Mouse (Mus musculus) embryonic fibroblast, embryonic 13.5 days (primary cell): ENCODE data around the gene Cerk. TPM values are rescaled to one million over a fixed set of nuclear protein-coding genes. Genes with fewer than 3 reads are reported as not detected.
"Not testable (repeated sequence)": the region's sequence is repeated elsewhere in the genome, so short reads cannot be mapped to it uniquely, and the experiment has no call there.

Experiments used
- H3K27ac ChIP-seq: 2 replicates; pipeline ENCODE4 v1.5.1; 2012; ENCODE audit warnings: low read length, control low read depth, inconsistent platforms; ENCODE audit not compliant: insufficient read depth
- H3K4me1 ChIP-seq: 2 replicates; pipeline ENCODE4 v1.6.1; 2011; ENCODE audit warnings: low read length; ENCODE audit not compliant: control insufficient read depth, insufficient read depth
- H3K4me3 ChIP-seq: 2 replicates; pipeline ENCODE4 v1.5.1; 2011; ENCODE audit warnings: mild to moderate bottlenecking, control low read depth, low read length; ENCODE audit not compliant: insufficient read depth
- CTCF ChIP-seq: IDR thresholded peaks from 2 replicates; pipeline ENCODE4 v1.5.1; 2011; ENCODE audit warnings: mild to moderate bottlenecking, control low read depth, low read length, moderate library complexity, borderline replicate concordance; ENCODE audit not compliant: insufficient read depth
- POLR2A ChIP-seq: IDR thresholded peaks from 2 replicates; pipeline ENCODE4 v1.6.1; 2011; ENCODE audit warnings: low read depth, mild to moderate bottlenecking, control low read depth, low read length, moderate library complexity
- polyA plus RNA-seq: library from polyadenylated mRNA; stranded (reverse); fragments of >200 nt; gene quantifications from 2 replicates; pipeline ENCODE4 v1.2.4, GENCODE M21; 2011; ENCODE audit warnings: low read depth; ENCODE audit not compliant: missing spikeins, insufficient read length

Cerk gene
- polyA plus RNA-seq, 1 experiment = 9.6 TPM

DNA sequence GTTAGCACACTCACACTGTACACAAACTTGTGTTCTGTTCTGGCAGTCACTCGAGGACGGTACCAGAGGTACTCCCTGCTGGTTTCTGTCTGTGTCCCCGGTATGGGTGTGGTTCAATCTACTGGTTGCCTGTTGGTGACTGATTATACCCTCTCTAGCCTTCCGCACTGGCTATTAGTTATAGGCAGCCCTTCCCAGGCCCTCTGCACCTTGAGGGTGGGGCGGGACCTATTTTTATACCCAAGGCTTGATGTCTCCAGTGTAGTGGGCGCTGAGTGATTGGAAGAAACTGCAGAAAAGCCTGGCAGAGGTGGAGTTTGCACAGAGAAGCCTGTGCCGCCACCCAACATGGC, 80.6 kb downstream of the Cerk start:
- TF ChIP-seq POLR2A (no peak), CTCF (no peak)

DNA sequence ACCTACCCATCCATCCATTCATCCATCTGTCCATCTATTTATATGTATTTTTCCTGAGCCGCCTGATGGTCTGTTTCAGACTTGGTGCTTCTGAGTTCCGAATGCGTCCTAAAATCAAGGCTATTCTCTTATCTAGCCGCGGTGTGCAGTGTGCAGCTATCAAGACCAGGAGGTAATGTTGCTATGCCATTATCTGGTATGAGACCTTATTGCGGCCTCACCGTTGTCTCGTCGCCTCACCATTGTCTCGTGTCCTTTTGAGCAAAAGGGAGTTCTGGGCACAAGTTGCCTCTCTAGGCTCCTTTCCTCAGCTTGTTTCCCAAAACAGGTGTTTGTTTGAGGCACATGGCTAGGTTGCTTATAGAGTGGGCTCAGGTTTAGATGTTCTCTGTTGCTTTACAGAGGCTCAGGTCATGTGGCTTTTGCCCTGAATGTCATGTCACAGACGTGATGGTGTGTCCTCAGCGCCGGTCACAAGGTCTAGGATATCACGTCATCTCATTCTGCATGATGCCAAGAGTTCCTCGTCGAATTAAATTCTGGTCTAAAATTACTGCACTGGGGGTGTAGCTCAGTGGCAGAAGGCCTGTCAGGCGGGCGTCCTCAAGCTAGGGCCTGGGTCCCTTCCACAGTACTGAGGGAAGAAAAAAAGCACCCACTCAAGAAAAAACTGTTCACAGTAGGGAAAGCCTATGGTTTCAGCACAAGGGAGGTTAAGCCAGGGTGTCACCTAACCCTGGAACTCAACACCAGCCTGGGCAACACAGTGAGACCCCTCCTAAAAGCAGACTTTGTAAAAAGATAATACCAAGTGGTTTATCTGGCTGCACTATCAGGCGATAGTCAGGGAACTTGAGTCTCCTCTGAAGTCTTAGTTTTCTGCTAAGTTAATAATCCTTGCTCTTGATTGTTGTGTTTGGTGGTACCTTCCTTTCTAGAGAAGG, 81.3 kb downstream of the Cerk start:
- no peak overlapping the region for H3K4me3 ChIP-seq
- H3K27ac ChIP-seq = no peak overlapping the region
- peaks cover 3% of the 10 kb centered on the region; the same call in 1 of the 2 replicates for H3K4me1 ChIP-seq
- TF ChIP-seq CTCF = no peak
- no peak for TF ChIP-seq POLR2A

More for the DNA sequence above, 80.6 kb downstream of the Cerk start:
- no peak overlapping the region for H3K27ac ChIP-seq
- H3K4me1 ChIP-seq = peaks cover 4% of the 10 kb centered on the region; the same call in 1 of the 2 replicates
- H3K4me3 ChIP-seq = no peak overlapping the region

DNA sequence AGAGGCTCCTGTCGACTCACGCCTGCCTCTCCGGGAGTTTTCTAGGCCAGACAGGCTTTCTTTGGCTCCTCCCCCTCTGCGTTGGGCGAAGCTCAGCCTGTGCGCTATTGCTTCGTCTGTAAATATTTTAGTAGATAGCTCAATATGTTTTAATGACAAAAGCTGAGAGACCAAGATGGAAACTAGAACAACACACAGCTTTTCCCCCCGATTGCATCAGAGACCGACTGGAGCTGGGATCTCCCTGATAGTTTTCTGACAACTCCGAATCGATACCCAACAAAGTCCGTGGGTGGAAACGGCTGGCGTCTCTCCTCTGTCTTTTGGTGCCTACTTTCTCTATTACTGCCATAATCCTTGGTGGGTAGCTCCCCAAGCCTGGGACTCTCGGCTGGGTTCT, 83.6 kb downstream of the Cerk start:
- H3K27ac ChIP-seq = no peak overlapping the region
- no peak overlapping the region for H3K4me3 ChIP-seq
- TF ChIP-seq POLR2A (no peak), CTCF (no peak)
- H3K4me1 ChIP-seq = no peaks in the 10 kb centered on the region

DNA sequence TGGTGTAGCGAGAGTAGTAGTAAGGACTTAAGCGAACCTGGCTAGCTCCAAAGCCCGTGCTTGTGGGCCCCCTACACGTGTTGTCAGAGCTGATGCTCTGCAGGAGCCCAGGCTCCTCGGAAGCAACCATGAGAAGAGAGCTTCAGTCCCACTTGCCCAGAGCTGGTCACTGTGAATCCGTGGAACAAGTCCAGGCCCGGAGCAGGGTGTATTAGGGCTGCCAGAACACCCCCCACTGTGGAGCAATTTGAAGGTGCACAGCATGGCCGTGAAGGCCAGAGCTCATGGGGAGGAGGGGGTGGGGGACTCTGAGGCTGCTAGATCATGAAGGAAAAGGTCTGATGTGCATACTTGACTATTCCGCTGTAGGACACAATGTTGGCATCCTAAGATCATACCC, 84.4 kb downstream of the Cerk start:
- no peak overlapping the region for H3K4me3 ChIP-seq
- no peak for TF ChIP-seq CTCF
- TF ChIP-seq POLR2A = no peak
- no peaks in the 10 kb centered on the region for H3K4me1 ChIP-seq
- H3K27ac ChIP-seq = no peak overlapping the region

DNA sequence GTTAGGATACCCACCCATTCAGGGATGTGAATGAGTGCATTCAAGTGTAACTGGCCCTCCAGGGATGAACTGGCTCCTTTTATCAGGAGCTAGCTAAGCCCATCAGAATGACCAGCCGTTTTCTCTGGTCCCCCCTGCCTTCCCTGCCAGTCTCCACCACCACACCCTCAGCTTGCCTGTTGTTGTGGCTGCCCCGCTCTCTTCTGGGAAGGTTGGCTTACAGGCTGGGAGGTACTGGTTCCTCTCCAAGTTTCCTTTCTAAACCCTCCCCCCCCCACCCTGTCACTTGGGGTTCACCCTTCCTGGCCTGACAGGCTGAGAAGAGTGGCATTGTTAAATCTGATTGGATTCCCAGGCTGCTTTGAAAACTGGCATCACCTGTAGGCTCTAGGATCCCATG, 88.1 kb downstream of the Cerk start:
- H3K4me1 ChIP-seq = peaks cover 6% of the 10 kb centered on the region; the same call in 1 of the 2 replicates
- H3K4me3 ChIP-seq = no peak overlapping the region
- TF ChIP-seq CTCF = no peak
- TF ChIP-seq POLR2A = no peak
- no peak overlapping the region for H3K27ac ChIP-seq

DNA sequence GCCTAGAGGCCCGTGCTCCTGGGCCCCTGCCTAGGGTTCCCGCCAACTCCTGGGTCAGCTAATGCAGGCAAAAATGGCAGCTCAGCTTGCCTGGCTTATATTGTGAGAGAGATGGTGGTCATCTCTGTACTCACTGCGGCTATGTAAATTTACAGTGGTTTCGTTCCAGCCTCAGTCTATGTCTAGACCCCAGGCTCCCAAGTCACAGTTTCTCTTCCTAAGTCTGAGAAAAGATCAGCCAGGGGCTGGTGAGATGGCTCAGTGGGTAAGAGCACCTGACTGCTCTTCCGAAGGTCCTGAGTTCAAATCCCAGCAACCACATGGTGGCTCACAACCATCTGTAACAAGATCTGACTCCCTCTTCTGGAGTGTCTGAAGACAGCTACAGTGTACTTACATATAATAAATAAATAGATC, 89.3 kb downstream of the Cerk start:
- not testable (repeated sequence) for H3K4me3 ChIP-seq
- peaks cover 11% of the 10 kb centered on the region; the same call in 1 of the 2 replicates for H3K4me1 ChIP-seq
- peak overlapping the region; percentile 3; the same call in 1 of the 2 replicates for H3K27ac ChIP-seq

DNA sequence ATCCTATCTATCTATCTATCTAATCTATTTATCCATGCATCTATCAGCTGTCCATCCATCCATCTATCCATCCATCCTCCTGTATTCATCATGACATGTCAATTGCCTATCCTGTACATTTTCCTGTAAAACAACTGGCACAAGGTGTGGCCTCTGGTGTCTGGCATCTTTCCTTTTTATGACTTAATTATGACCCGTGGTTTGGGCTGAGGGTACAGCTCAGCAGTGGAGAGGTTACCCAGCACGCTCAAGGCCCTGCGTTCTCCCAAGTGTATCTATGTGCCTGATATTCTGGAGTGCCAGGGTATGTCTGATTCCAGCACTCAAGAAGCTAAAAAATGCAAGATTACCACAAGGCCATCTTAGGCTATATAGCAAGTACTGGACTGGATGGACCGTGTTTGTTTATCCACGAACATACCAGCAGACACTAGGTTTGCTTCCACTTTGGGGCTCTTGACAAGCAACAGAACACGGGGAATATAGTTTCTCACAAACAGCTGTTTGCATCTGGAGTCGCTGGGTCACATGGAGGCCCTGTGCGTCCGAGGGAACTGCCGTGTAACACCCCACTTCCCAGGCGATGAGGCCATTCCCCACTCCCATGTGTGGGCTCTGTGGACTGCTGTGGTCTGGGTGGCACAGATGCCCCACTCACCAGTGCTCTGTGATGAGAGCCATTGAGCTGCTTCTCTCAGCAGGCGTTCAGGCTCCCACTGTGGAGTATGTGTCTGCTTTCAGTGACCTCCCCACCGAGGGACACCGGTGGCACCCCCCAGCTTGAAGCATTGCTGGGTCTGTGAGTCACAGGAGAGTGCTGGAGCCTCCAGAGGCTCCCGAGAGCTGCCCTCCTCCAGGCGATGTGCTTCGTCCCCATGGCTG, 90.0 kb downstream of the Cerk start:
- TF ChIP-seq POLR2A = no peak
- no peak for TF ChIP-seq CTCF
- Histone ChIP-seq H3K27ac (peak overlapping the region; percentile 3; the same call in 1 of the 2 replicates), H3K4me3 (no peak overlapping the region), H3K4me1 (peaks cover 15% of the 10 kb centered on the region)

DNA sequence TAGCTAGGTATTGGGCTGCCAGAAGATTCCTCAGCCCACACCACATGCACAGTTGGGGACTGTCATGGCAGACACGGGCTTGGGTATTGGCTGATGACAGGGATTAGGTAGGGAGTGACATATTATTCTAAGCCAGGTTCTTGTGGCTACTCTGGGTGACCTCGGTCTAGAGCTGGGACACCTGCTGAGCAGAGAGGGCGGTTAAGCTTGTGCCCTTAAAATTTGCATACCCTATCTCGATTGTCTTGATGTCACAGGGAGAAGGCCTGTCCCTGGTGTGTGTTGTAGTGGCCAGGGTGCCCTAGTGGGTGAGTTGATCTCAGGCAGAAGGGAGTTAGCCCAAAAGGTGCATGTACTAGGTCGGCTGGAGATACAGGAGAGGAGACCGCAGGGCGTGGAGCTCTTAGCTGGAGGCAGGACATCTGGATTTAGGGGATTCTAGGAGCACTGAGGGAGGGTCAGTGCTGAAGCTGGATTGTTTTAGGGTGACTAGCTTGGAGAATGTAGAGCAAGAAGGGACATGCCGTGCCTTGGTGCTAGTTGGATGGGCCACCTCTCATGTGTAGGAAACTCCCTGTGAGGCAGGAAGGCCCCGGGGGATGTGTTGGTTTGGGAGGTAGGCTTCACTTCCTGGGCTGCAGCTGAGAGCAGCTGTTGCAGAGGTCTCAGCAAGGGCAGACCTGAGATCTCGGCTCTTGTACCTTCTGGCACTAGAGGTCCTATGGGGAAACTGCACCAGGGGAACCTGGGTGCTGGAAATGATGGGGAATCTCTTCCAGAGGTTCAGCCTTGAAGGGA, 91.4 kb downstream of the Cerk start:
- TF ChIP-seq CTCF = no peak
- no peak for TF ChIP-seq POLR2A
- Histone ChIP-seq H3K27ac (no peak overlapping the region), H3K4me3 (no peak overlapping the region), H3K4me1 (peaks cover 23% of the 10 kb centered on the region)

DNA sequence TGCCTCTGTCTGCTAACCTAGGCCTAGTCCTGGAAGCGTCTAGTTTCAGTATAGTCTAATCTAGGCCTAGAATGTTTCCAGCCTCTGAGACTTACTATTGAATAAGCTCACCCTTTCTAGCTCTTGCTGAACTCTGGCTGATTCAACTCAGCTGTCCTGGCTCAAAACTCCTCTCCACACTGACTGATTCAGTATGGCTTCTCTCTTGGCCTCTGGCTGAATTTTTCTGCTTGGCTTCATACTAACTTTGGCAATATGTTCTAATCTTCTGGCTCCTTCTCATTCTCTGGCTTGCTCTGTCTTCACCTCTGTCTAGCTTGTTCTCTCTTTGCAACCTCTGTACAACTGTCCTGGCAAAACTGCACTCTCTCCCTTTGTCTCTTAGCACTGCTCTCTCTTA, 92.7 kb downstream of the Cerk start:
- TF ChIP-seq CTCF = no peak
- TF ChIP-seq POLR2A = no peak
- Histone ChIP-seq H3K4me3 (no peak overlapping the region), H3K27ac (peak overlapping the region; percentile 44; the same call in 1 of the 2 replicates), H3K4me1 (peaks cover 26% of the 10 kb centered on the region)
